Mouse (Mus musculus) embryonic facial prominence, embryonic 11.5 days (tissue): ENCODE data around the gene Nek1. TPM values are rescaled to one million over a fixed set of nuclear protein-coding genes. Genes with fewer than 3 reads are reported as not detected.

Source experiments
- ATAC-seq: fragments of 200-750 bp; cut with Nextera tagmentation; replicated peaks from 2 replicates; pipeline ENCODE4 v1.8.0; 2017; ENCODE audit warnings: low read depth; ENCODE audit not compliant: insufficient number of reproducible peaks, low FRiP score, low TSS enrichment
- DNase-seq: peaks from one replicate; pipeline ENCODE4 v3.0.0-alpha.2; 2015; ENCODE audit warnings: low spot score
- H3K27ac ChIP-seq: fragments of 300-500 bp; sonication (generic); replicated peaks from 2 replicates; pipeline ENCODE4 v1.5.1; 2014; ENCODE audit warnings: mild to moderate bottlenecking, low read depth, low read length, control low read depth
- H3K27me3 ChIP-seq: fragments of 300-500 bp; sonication (generic); 2 replicates; pipeline ENCODE4 v1.6.1; 2014; ENCODE audit warnings: mild to moderate bottlenecking, low read length, moderate library complexity, mixed read lengths; ENCODE audit not compliant: control insufficient read depth, insufficient read depth
- H3K36me3 ChIP-seq: fragments of 300-500 bp; sonication (generic); replicated peaks from 2 replicates; pipeline ENCODE4 v1.6.1; 2014; ENCODE audit warnings: low read depth, mild to moderate bottlenecking, low read length, moderate library complexity, mixed read lengths; ENCODE audit not compliant: control insufficient read depth, insufficient read depth
- H3K4me1 ChIP-seq: fragments of 300-500 bp; sonication (generic); 2 replicates; pipeline ENCODE4 v1.6.1; 2014; ENCODE audit warnings: low read length, mixed read lengths; ENCODE audit not compliant: control insufficient read depth, insufficient read depth
- H3K4me2 ChIP-seq: fragments of 300-500 bp; sonication (generic); 2 replicates; pipeline ENCODE4 v1.6.1; 2014; ENCODE audit warnings: low read depth, mild to moderate bottlenecking, control low read depth, low read length, moderate library complexity
- H3K4me3 ChIP-seq: fragments of 300-500 bp; sonication (generic); 2 replicates; pipeline ENCODE4 v1.5.1; 2014; ENCODE audit warnings: low read depth, low read length, control low read depth
- H3K9ac ChIP-seq: fragments of 300-500 bp; sonication (generic); replicated peaks from 2 replicates; pipeline ENCODE4 v1.6.1; 2014; ENCODE audit warnings: mild to moderate bottlenecking, control low read depth, low read length
- H3K9me3 ChIP-seq: fragments of 300-500 bp; sonication (generic); replicated peaks from 2 replicates; pipeline ENCODE4 v1.6.1; 2016; ENCODE audit warnings: mild to moderate bottlenecking, low read length, inconsistent platforms, mixed read lengths; ENCODE audit not compliant: control insufficient read depth
- WGBS: fragments of 180-500 bp; shearing (Covaris S2); extraction: QIAGEN DNeasy Blood & Tissue Kit; methylation state at CpG from one replicate; pipeline ENCODE4 v1.1.7; 2014; 5-methylcytosine and 5-hydroxymethylcytosine counted together
- polyA plus RNA-seq: library from polyadenylated mRNA; unstranded; fragments of >200 nt; fragmentation: Nextera tagmentation; extraction: Ambion mirVana; gene quantifications from 2 replicates; pipeline ENCODE4 v1.2.1, GENCODE M21; 2014

The Nek1 gene
- polyA plus RNA-seq, 1 experiment from 2014 or later = 22.7 TPM

DNA sequence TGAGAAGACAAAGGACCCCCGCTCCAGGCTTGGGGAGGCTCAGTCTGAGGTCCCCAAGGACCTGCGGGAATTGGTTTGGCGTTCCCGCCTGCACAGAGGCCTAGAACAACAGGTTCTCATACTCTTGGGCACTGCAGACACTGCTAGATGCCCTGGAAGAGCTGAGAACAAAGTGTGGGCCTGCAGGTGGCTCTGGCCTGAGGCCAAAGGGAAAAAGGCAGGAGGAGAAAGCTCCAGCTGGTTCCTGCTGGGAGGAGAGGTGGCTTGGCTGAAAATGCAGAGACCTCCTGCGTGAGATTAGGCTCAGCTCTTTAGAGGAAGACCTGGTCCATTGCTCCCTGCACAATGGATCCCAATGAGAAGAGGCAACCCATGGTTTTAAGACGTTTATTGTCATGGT lies 148.9 kb downstream of the Nek1 start:
- ATAC-seq = no peak
- H3K4me3 ChIP-seq = no peak overlapping the region
- H3K9me3 ChIP-seq = no peaks in the 10 kb centered on the region
- no peaks in the 10 kb centered on the region for H3K36me3 ChIP-seq
- 62% methylated on average over 6 of the region's 6 CpGs for WGBS
- H3K4me2 ChIP-seq = no peak overlapping the region
- H3K27ac ChIP-seq = no peak overlapping the region
- DNase-seq = no peak
- no peaks in the 10 kb centered on the region for H3K4me1 ChIP-seq
- H3K9ac ChIP-seq = no peak overlapping the region
- H3K27me3 ChIP-seq = no peaks in the 10 kb centered on the region

DNA sequence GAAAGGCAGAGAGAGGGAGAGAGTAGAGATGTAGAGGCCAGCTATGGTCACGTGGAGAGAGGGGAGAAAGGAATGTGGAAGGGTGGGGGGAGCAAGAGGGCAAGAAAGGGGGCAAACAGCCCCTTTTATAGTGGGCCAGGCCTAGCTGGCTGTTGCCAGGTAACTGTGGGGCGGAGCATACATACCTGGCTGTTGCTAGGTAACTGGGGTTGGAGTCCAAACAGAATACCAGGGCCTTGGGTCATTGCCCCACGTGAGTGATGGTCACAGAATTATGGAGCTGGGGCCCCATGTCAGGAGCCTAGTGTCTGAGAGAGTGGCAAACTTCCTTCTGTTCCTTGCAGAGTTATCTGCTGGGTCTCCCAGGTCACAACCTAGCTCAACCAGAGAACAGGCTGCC lies 149.3 kb downstream of the Nek1 start:
- 49% methylated on average over 3 of the region's 3 CpGs for WGBS

DNA sequence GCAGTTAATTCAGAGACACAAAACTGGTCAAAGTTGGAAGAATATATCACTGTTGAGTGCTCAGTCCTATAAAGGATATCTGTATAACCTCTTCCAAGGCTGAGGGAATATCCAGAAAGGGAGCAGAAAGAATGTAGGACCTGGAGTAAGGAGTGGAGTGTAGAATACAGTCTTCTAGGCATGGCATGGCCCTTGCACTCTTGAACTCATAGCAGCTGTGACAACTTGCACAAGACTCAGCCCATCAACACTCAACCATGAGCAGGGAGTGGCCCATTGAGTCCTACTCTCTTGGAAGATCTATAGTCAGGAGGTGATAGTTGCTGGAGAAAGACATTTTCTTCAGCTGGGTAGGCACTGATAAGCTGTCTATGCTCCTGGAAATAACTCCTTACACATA lies 149.8 kb downstream of the Nek1 start:
- H3K36me3 ChIP-seq = no peaks in the 10 kb centered on the region
- DNase-seq = no peak
- H3K4me2 ChIP-seq = no peak overlapping the region
- no peaks in the 10 kb centered on the region for H3K9me3 ChIP-seq
- H3K27me3 ChIP-seq = no peaks in the 10 kb centered on the region
- H3K9ac ChIP-seq = no peak overlapping the region
- H3K27ac ChIP-seq = no peak overlapping the region
- no peaks in the 10 kb centered on the region for H3K4me1 ChIP-seq
- ATAC-seq = no peak
- no peak overlapping the region for H3K4me3 ChIP-seq

More for the DNA sequence above, 149.3 kb downstream of the Nek1 start:
- Histone ChIP-seq H3K36me3 (no peaks in the 10 kb centered on the region), H3K4me3 (no peak overlapping the region), H3K4me2 (no peak overlapping the region), H3K27me3 (no peaks in the 10 kb centered on the region), H3K27ac (no peak overlapping the region), H3K9ac (no peak overlapping the region), H3K9me3 (no peaks in the 10 kb centered on the region), H3K4me1 (no peaks in the 10 kb centered on the region)
- DNase-seq (no peak), ATAC-seq (no peak)

DNA sequence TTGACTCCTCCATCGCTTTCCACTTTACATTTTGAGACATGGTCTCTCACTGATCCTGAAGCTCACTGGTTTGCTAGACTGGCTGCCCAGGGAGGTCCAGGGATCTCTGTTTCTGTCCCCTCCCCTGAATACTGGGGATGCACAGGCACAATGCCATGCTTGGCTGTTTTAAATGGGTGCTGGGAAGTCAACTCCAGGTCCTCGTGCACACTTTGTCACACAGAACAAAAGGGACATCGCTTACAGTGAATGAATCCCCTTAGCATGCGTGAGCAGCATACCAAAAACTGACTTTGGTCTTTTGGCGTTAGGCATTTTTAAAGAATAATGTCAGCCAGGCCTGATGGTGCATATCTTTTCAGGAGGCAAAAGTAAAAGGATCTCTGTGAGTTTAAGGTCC lies 155.7 kb downstream of the Nek1 start:
- H3K4me3 ChIP-seq = no peak overlapping the region
- no peak overlapping the region for H3K4me2 ChIP-seq
- H3K27me3 ChIP-seq = no peaks in the 10 kb centered on the region
- no peaks in the 10 kb centered on the region for H3K9me3 ChIP-seq
- H3K9ac ChIP-seq = no peak overlapping the region
- 83% methylated on average over 5 of the region's 5 CpGs for WGBS
- no peak for DNase-seq
- no peak for ATAC-seq
- no peaks in the 10 kb centered on the region for H3K4me1 ChIP-seq
- no peak overlapping the region for H3K27ac ChIP-seq
- H3K36me3 ChIP-seq = no peaks in the 10 kb centered on the region

DNA sequence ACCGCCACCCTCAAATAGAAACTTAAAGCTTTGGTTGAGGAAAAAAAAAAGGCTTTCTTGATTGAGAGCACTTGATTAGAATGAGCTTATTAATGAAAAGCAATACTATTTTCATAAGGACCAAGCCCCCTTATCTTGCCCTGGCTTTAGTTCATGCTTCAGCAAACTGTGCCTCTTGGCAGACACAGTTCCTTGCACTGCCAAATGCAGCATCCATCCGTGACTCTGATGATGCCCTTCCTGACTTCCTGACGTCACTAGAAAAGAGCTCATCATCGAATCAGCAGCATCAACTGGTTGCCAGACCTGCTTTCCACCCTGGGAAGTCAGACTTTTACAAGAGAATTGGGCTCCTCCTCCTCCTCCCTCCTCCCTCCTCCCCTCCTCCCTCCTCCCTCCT lies 157.6 kb downstream of the Nek1 start:
- Histone ChIP-seq H3K9me3 (no peaks in the 10 kb centered on the region), H3K27me3 (no peaks in the 10 kb centered on the region), H3K4me3 (no peak overlapping the region), H3K4me2 (no peak overlapping the region), H3K9ac (no peak overlapping the region), H3K4me1 (no peaks in the 10 kb centered on the region), H3K36me3 (no peaks in the 10 kb centered on the region), H3K27ac (no peak overlapping the region)
- WGBS = 76% methylated on average over 4 of the region's 4 CpGs
- ATAC-seq (no peak), DNase-seq (no peak)

DNA sequence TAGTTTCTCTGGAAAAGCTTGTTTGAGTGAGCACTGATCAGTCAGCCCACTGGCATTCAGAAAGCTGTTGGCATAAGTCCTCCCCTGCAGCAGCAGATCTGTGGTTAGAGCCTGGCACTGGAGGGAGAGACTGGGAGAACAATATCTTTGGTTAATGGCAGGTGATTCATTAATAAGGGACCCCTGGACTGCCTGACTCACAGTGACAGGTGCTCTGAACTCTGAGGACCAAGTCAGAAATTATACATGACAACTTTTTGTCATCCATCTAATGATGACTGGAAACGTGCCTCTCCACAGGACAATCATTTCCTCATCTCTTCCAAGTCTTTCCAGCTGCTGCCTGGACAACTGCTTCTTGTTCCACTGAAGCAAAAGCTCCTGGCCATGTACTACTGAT lies 163.4 kb downstream of the Nek1 start:
- H3K27ac ChIP-seq = no peak overlapping the region
- no peak for ATAC-seq
- no peaks in the 10 kb centered on the region for H3K9me3 ChIP-seq
- H3K9ac ChIP-seq = no peak overlapping the region
- H3K36me3 ChIP-seq = no peaks in the 10 kb centered on the region
- no peak for DNase-seq
- no peaks in the 10 kb centered on the region for H3K4me1 ChIP-seq
- H3K4me2 ChIP-seq = no peak overlapping the region
- WGBS = 50% methylated on average over 1 of the region's 1 CpGs
- no peak overlapping the region for H3K4me3 ChIP-seq
- no peaks in the 10 kb centered on the region for H3K27me3 ChIP-seq

DNA sequence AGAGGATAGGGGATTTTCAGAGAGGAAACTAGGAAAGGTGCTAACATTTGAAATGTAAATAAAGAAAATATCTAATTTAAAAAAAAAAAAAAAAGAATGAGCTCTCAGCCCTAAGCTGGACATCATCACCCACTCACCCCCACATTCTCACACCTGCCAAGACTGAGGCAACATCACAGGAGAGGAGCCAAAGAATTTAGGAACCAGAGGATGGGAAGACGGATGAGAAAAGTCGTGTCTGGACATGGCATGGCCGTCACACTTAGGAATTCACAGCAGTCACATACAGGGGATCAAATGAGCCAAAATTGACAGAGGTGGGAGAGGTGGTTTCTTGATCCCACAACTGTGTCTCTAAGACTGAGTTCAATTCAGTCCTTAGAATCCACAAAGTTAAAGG lies 165.5 kb downstream of the Nek1 start:
- Histone ChIP-seq H3K9me3 (no peaks in the 10 kb centered on the region), H3K4me1 (no peaks in the 10 kb centered on the region), H3K27ac (no peak overlapping the region), H3K4me2 (no peak overlapping the region), H3K4me3 (no peak overlapping the region), H3K36me3 (no peaks in the 10 kb centered on the region), H3K27me3 (no peaks in the 10 kb centered on the region), H3K9ac (no peak overlapping the region)
- 75% methylated on average over 3 of the region's 3 CpGs for WGBS
- ATAC-seq = no peak
- no peak for DNase-seq

DNA sequence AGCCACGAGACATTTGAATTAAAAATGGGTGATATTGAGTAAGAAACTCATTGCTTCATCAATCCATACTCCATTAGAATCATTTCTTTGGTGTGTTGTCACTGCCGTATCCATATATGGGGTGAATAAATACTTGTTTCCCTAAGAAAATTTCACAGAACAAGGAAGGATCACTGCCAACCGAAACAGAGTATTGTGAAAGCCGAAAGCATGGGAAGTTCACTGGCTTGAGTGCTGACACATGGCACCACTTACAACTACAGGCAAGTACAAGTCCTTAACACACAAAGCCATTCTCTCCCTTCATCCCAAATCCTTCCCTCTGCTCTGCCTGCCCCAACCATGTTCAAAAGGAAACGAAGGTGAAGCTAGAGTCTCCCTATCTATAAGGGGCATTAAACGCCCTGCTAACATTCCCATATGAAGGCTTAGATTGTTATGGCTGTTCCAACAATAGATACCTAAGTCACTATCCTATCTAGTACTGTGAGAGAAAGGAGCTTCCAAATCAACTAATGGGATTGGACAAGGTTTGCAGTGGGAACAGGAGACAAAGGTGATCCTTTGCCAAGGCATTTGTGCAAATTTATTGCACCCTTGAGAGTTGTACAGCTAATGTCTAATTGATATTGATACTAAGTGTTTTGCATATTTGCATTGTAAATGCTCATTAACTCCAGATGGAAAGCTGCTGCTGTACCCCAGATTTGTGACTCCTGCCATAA lies 168.6 kb downstream of the Nek1 start:
- Histone ChIP-seq H3K27ac (no peak overlapping the region), H3K4me2 (no peak overlapping the region), H3K4me3 (no peak overlapping the region), H3K36me3 (no peaks in the 10 kb centered on the region), H3K9me3 (no peaks in the 10 kb centered on the region), H3K27me3 (no peaks in the 10 kb centered on the region), H3K4me1 (no peaks in the 10 kb centered on the region), H3K9ac (no peak overlapping the region)
- WGBS = 83% methylated on average over 6 of the region's 6 CpGs
- ATAC-seq (no peak), DNase-seq (no peak)
